Mouse (Mus musculus): ENCODE results near the gene Enpp4. TPM values are rescaled to one million over a fixed set of nuclear protein-coding genes. Genes with fewer than 3 reads are reported as not detected.
A peak's percentile ranks its signal among the peaks of the same experiment; 100 is the strongest.

Gene Enpp4
- total RNA-seq, 4 experiments from 2014 or later: 40.0 to 47.4 (median 44.2) TPM

DNA sequence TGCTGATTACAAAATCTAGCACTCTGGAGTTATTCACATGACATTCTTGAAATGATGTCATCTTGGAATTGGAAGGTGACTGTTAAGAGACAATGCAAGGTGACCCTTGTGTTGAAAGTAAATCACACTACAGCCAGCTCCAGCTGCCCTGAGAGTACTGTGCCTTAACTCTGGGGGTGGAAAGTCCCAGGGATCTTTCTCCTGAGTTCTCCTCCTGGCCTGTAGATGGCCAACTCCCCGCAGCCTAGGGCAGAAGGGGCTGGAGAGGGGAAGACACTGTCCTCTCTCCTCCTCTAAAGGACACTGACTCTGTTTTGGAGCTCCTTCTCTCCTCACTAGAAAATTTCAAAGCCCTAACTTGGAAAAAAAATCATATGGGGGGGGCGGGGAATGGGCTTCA lies 14.1 kb downstream of the Enpp4 start:
- no peak for DNase-seq (ENCODE audit: low spot score in 2 of 2)

DNA sequence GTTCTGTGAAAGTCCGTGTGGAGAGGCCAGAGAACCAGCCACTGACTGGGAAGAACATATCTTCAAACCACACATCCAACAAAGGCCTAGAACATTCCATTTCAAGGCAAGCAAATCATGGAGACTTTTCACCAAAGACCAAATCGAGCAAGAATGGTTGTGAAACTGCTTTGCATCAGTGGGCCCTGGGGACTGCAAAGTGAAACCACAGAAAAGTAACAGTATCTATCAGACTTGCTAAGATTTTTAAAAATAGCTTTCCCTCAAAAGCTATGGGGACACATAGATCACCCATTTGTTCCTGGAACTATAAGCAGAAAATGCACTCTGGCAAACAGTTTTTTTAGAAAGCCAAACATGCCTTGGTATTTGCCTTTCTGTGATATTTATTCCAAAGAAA lies 14.7 kb downstream of the Enpp4 start:
- no peak for DNase-seq (ENCODE audit: low spot score in 2 of 2)

DNA sequence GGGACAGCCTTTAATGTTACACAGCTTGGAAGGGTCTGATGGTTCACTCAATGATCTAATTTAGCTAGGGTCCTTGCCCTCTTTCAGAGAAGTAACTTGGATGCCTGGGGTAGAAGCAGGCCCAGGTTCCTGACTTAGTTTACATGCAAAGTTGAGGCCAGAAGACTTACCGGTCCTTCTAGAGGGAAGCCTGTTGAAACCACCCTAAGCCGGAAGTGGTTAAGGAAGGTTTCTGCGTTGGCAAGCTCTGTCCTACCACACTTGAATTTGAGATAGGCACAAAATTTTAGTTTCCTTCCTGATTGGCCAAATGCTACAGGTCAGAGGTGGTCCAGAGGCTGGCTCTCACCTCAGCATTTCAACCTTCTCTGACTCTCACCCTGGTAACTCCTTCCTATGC lies 17.4 kb downstream of the Enpp4 start:
- DNase-seq (ENCODE audit: low spot score in 2 of 2): no peak

DNA sequence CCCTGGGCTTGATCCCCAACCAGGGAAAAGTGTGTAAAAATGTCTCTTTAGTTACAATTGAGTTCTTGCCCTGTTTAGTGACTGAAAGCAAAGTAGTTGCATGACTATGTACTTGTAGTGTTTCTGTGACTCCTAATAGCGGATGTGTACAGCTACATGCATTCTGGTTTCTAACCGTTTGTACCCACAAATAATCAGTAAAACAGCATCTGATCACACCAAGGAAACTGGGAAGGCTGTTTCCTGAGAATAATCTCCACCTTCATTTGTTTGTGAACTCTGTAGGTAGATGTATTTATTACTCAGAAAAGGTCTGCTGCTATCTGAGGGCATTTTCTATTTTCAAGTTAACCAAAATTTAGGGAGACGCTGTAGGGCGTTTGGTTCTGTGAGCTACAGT lies 22.5 kb downstream of the Enpp4 start:
- DNase-seq (ENCODE audit: low spot score in 2 of 2): no peak

DNA sequence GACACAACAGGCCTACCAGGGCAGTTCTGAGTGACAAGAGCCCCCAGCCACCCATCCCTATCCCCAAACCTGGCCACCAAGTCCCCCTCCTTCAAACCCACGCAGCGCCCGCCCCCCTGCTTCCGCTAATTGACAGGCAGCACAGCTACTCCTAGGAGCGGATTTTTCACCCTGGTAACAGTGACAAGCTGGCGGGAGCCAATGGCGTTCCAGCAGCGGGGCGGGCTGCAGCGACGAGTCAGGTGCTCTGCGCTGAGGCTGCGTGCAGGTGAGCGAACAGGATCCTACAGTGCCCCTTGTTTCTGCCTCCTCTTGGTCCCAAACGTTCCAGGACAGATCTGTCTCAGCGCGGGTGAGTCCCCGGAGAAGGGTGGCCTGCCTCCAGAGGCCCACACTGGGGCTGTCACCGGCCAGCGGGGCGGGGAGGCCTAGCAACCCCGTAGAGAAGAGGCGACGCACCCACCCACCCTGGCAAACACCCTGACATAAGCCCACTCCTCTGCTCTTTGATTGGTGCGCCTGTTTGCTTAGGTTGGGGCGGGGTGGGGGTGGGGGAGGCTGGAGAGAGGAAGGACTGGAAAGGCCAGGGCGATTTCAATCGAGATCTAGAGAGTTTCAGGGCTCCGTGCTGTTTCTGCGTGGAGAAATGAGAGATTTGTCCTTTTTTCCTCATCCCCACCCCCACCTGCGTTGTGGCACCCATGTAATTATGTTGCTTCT lies 26.8 kb downstream of the Enpp4 start, which contains the start of gene Enpp5:
Gene Enpp5 (plus strand): TSS at position 183 of the 720 bp plus-strand sequence.
- peak; percentile 60 to 74 for DNase-seq (ENCODE audit: low spot score in 2 of 2)

DNA sequence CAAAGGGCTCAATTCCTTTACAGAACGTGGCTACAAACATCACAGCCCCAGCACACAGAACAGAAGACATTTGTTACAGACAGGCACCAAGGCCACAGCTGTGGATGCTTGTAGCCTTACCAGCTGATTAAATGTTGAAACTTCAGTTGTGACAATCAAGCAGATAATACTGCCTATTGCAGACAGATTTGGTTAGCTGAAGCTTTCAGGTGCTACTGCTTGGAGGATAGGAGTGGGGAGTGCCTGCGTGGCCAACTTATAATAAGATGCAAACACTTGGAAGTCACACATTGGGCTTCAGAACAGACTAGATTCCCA lies 27.8 kb downstream of the Enpp4 start:
- no peak for DNase-seq (ENCODE audit: low spot score in 2 of 2)

DNA sequence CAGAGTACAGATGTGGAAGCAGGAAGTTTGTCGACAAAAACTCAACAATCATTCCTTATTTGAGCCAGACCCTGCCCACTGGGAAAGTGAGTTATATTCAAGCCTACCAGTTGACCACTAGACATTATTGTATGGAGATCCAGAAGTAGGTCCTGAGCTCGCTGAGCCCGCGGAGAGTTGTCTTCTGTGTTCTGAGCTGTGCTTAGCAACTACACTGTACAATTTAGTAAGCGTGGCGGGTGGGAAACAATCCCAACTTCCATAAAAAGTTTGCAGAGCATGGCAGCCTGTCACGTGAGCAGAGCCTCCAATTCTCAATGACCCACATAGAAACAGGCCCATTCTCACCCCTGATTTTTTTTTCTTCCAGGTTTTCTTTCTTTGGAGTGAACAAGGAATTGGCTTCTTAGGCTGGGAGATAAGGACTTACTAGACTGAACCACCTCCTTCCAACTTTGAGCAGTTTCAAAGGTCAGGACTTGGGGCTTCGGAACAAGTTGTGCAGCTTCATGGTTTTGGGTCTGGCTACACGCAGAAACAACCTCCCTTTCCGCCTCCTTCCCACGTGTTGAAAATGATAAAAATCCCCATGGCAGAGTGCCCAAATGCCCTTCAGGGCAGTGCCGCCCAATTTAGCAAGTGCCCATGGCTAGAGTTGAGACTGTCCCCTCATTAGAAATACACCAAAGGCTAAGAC lies 28.3 kb downstream of the Enpp4 start:
- no peak for DNase-seq (ENCODE audit: low spot score in 2 of 2)

DNA sequence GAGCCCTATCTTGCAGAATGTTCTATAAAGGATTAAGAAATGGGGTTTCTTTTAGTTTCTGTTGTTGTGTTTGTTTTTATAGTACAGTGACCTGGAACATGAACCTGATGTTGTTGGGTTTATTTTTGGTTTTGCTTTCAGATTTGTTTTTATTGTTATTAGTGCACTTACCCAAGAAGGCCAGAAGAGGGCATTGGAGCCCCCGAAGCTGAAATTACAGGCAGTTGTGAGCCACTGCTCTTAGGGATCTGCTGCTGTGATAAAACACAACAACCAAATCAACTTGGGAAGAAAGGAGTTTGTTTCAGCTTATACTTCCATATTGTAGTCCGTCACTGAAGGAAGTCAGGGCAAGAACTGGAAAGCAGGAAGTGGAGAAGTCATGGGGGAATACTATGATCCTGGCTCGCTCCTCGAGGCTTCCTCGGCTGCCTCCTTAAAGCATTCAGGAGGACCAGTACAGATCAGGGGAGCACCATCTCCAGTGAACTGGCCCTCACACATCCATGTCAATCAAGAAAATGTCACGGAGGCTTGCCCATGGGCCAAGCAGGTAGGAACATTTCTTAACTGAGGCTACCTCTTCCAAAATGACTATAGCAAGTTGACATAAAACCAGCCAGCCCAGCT lies 29.4 kb downstream of the Enpp4 start:
- no peak for DNase-seq (ENCODE audit: low spot score in 2 of 2)

DNA sequence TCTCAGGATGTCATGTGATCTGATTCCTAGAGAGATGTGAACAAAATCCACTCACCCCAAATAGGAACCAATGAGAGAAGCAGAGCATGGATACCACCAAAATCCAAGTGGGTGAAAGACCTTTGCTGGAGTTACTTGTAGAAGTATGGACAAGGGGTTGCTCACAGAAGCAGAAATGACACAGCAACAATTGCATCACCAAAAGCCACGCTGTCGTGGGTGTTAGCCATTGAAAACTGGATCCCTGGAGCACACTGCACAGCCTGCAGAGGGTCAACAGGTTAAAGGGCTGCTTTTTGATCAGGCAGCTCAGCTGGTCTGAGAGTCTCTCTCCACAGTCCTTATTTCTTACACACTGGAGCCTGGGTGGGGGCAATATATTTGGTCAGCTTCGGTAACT lies 30.0 kb downstream of the Enpp4 start:
- no peak for DNase-seq (ENCODE audit: low spot score in 2 of 2)

DNA sequence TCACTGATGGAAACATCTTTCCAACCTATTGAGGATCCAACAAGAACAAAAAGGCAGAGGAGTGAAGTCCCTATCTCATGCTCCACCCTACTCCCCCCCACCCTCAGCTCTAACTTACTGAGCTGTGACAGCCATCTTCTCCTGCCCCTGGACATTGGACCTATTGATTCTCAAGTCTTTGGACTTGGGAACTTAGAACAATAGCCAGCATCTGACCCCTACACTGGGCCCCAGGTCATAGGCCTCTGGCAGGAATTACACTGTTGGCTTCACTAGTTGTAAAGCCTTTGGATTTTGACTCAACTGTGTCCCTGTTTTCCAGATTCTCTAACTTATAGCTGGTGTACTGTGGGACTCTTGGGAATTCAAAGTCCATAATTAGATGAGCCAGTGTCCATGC lies 33.9 kb downstream of the Enpp4 start:
- DNase-seq (ENCODE audit: low spot score in 2 of 2): no peak

DNA sequence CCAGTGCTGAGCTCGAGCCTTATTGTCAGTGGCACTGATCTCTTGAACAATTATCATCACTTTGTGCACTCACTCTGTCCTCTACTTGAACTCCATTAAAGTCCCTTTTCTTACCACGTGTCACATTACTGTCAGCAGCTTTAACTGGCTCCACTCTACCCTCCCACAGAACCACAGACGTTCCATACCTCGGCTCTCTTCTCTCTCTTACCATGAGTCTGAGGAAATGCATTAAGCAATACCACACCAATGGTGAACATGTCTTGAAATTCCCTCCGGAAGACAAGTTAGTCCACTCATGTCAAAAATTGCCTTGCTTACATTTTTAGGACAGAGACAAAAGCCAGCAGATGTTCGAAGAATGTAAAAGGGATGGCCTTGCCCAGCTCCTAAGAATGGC lies 36.7 kb downstream of the Enpp4 start:
- DNase-seq (ENCODE audit: low spot score in 2 of 2): no peak

DNA sequence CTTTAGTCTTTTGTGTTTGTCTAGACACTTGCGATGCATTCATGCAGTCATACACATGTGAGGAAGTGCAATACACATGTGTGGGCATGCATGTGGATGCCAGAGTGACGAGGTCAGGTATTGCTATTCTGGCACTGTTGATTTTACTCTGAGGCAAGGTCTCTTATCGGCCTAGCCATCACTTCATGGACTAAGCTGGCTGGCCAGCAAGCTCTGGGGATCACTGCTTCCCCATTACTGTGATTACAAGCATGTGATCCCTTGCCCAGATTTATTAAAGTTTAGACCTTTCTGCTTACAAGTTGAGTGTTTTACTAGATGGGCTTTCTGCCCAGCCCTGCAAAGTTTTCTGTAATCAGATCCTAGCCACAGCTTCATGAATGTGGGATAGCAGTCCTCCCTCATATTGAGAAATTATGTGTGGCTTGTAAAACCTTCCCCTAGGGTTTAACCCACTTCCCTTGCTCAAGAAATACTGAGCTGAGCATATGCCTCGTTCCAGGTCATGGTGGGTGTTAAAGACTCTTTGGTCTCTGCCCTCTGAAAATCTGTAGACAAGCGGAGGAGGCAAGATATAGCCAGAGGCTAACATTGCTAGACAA lies 44.2 kb downstream of the Enpp4 start:
- DNase-seq (ENCODE audit: low spot score in 2 of 2): no peak

DNA sequence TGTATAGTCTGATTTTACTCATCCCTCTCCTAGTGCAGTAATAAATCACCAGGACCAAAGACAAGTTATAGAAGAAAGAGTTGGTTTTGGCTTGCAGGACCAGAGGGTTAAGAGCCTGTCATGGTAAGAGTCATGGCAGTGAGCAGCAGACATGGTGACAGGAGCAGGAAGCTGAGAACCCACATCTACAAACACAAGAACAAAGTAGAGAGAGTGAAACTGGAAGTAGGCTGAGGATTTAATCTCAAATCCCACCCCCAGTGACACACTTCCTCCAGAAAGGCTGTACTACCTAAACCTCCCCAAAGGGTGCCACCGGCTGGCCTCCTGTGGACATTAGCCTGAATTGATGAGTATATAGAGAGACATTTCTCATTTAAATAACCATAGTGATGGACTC lies 44.8 kb downstream of the Enpp4 start:
- DNase-seq (ENCODE audit: low spot score in 2 of 2): no peak

DNA sequence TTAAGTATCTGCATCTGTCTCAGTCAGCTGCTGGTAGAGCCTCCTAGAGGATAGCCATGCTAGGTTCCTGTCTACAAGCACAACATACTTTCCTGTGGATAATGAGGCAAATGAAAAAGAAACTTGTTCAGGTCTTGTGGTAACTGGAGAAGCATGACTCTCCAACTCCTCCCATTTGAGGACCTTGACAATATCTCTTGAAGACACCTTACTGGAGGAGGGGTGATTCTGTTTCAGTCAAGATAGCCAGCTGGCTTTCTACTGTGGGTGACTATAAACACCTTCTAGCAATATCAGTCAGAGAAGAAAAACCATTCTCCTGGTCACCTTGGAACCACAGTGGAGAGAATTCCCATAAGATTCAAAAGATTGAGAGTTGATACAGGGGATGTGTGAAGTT lies 47.5 kb downstream of the Enpp4 start:
- DNase-seq (ENCODE audit: low spot score in 2 of 2): no peak

DNA sequence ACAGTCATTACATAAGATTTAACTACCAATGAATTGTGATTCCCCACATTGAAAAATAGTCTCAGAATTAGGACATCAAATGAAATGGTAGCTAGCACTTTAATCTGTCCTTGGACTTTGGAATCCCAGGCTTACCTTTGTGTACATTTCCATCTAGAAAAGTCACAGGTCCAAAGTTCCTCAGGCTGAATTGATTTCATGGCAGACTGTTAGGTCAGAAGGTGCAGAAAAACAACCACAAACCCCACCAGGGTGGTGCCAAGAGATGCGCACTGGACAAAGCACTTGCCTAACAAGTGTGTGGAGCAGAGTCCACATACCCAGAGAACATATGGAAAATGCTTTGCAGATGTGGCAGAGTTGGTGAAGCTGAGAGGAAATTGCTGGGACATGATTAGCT lies 48.5 kb downstream of the Enpp4 start:
- no peak for DNase-seq (ENCODE audit: low spot score in 2 of 2)

DNA sequence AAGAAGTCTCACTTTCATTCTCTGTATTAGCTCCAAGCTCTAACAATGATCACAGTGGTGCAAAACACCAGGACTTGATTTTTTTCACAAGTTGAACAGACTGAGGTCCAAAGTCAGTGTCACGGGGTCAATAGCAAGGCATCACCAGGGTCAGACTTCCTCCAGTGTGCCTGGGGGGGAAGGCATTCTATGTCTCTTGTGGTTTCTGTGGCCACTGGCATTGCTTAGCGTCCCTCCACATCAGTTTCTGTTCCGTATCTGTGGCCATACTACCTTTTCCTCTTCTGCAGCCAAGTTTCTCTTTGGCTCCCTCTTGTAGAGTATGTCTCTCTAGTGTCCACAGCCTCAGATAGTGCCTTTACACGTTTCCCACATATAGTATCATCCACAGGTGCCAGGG lies 52.2 kb downstream of the Enpp4 start:
- no peak for DNase-seq (ENCODE audit: low spot score in 2 of 2)

Other genes with a start within 250 kb of the Enpp4 start
- gene Enpp5, start 27.0 kb downstream of the Enpp4 start, total RNA-seq (2022): 1 to 10 TPM; 7.7 to 9.6 (median 8.8) TPM
- 100 to 1,000 TPM; 113 to 139 (median 130) TPM for gene Clic5, start 82.8 kb upstream of the Enpp4 start, total RNA-seq (2022)

All from gastrocnemius, adult 8-10 months (tissue).